Mouse (Mus musculus) heart, postnatal 25 days (tissue): ENCODE measurements around the gene Fras1. TPM values are rescaled to one million over a fixed set of nuclear protein-coding genes. Genes with fewer than 3 reads are reported as not detected.

Experiments
- DNase-seq: peaks from one replicate; pipeline ENCODE4 v3.0.0; 2022; ENCODE audit warnings: low spot score
- intact Hi-C: fragments of 180-260 bp; cut with DNase I; formaldehyde crosslinking; loops from one replicate; pipeline ENCODE4 v1.15.1; 2025
- total RNA-seq, 2 experiments: library from RNA; stranded (reverse); gene quantifications; 2 replicates each; pipeline ENCODE4 v1.2.3; 2021

Fras1 gene
- total RNA-seq, 2 experiments from 2014 or later, result 2.5 to 4.0 TPM

GRCm38 (mm10) chr5:96722690-96723089 lies 348.9 kb downstream of the Fras1 start:
- no peak for DNase-seq
- intact Hi-C loops, result no loop called here

DNA sequence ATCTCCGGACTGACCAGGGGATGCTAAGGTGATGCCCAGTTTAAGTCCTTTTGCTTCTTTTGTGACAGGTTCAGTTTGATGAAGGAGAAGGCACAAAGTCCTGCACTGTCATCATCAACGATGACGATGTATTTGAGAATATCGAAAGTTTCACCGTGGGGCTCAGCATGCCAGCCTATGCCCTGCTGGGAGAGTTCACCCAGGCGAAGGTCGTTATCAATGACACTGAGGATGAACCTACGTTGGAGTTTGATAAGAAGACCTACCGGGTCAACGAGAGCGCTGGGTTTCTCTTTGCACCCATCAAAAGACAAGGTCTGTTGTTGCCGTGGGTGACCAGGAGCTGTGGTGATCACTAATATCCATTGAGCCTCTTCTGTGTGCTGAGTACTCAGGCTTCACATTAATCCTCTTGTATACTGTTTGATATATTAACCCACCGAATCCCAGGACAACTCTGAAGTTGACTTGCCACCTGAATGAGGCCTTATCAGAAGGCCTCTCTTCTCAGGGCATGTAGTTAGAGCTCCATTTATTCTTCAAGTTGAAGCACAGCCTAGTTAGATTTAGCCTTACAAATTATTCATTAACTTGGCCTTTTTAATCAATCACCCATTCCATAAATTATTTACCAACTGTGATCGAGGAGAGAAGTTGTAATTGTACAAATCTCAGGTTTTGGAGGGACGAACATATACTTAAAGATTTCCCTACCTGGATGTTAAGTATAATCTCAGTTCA lies 365.6 kb downstream of the Fras1 start:
- intact Hi-C loops, result no loop called here
- no peak for DNase-seq

- intact Hi-C loops, result no loop called here
- no peak for DNase-seq
Observed at GRCm38 (mm10) chr5:96747195-96747984, 373.6 kb downstream of the Fras1 start.

DNA sequence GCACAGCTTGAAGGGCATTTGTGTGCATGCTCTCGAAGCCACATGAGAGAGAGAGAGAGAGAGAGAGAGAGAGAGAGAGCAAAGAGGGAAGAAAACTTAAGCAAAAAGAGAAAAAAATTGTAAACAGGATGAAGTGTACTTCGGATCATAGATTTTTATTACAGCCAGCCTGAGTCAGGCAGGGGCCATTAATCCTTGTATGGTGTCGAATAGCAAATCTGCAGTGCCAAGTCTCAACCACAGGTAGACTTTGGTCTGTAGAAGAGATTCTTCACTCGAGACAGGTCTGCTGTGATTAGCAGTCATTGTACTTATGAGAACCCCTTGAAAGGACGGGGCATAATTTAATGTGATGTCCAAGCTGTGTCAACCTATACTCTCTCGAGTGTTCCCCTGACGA lies 383.9 kb downstream of the Fras1 start:
- DNase-seq, result no peak
- intact Hi-C loops, result no loop called here

DNA sequence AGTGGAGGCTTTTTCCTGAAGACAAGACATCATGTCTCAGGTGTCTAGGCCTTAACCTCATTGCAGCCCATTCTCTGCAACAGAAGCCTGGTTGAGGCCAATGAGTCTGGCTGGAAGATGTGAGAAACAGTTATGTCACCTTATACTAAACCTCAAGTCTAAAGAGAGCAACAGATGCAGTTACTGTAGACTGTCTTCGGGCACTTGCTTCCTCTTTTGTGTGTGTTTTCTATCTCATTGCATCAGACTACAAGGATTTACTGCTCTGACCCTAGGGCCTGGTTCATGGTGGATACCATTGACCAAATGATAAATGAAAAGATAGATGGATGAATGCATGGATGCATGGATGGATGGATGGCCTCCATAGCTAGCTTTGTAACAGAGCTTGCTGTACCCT lies 388.3 kb downstream of the Fras1 start:
- intact Hi-C loops, result no loop called here
- DNase-seq, result no peak

GRCm38 (mm10) chr5:96768846-96769471 lies 395.2 kb downstream of the Fras1 start:
- no peak for DNase-seq
- intact Hi-C loops, result loop anchor here (2.0 kb wide), 2 partner anchors 434 to 502 kb away; no protein-coding TSS in a partner anchor

DNA sequence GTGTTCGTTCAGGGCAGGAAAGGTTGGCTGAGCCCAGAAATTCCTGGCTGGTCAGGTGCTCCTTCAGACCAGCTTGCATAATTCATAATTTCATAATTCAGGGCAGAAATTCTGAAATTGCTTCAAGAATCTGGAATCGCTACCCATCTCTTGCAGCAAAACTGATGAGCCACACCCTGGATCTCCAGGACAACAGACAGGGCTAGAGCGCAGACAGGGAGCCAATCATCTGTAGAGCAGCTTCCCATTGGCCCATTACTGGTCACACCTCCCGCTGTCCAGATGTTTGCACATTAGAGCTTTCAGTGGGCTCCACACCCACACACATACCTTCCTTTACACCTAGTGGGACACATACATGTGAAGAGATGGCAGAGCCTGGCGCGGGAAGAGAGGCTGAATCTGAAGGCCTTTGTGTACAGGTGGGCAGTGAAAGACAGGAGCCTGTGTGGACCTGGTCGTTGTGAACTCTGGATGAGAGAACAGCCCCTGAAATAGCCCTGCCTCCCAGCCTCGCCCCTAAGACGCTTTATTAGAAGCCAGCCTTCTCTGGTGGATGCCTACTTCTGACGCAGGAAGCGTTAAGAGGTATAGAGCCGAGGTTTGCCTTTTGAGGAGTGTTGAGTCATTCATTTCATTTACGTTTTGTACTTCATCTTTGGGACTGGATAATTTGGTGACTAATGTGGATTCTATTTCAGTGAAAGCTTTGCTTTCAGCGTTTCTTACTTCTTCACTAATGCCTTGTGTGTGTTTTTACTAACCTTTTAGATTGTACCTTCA lies 409.9 kb downstream of the Fras1 start:
- DNase-seq, result no peak
- intact Hi-C loops, result no loop called here

GRCm38 (mm10) chr5:96785096-96785495 lies 411.3 kb downstream of the Fras1 start:
- intact Hi-C loops, result no loop called here
- DNase-seq, result no peak

GRCm38 (mm10) chr5:96792422-96792821 lies 418.7 kb downstream of the Fras1 start:
- DNase-seq, result peak; percentile 22
- intact Hi-C loops, result loop anchor here (5.0 kb wide), 1 partner anchor 120 kb away; no protein-coding TSS in a partner anchor

GRCm38 (mm10) chr5:96792936-96793718 lies 419.4 kb downstream of the Fras1 start, which contains the start of gene Anxa3:
Gene Anxa3 (plus strand): TSS chr5:96793339.
- peak; percentile 61 for DNase-seq
- intact Hi-C loops, result loop anchor here (5.0 kb wide), 1 partner anchor 119 kb away; no protein-coding TSS in a partner anchor

- no peak for DNase-seq
Observed at GRCm38 (mm10) chr5:96793953-96794635, 420.3 kb downstream of the Fras1 start.

DNA sequence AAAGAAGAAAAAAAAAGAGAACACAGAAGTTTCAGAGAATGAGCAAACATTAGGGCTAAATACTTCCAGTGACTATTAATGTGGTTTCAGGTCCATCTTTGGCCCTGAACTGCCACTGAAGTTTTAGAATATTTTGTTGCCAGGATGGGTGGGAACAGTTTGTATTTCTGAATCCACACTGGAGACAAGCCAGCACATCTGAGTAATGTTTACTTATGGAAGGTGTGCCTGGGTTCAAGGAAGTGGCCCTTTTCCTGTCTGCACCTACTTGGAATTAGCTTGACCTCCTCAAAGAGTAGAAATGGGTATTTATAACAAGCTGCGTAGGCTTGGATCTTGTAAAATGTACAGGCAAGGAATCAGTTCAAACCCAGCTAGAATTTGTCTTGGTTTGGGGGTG lies 422.0 kb downstream of the Fras1 start:
- no peak for DNase-seq

More at GRCm38 (mm10) chr5:96793953-96794635, 420.3 kb downstream of the Fras1 start:
- intact Hi-C loops, result loop anchor here (5.0 kb wide), 1 partner anchor 118 kb away; no protein-coding TSS in a partner anchor

DNA sequence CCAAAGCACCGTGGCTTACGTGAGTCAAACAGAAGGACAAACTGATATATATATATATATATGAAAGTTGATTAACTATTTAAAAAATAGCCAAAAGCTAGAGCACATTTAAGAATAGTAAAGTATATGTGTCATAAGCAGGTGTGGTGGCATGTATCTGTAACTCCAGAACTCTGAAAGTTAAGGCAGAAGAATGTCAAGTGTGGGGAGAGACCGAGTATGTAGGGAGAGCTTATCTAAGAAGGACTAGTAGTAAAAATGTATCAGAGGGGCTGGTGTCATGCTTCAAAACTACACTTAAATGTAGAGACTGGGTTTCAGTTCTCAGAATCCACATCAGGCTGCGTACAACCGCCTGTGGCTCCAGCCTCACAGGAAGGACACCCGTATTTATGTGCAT lies 423.7 kb downstream of the Fras1 start:
- no peak for DNase-seq
- intact Hi-C loops, result no loop called here

More for the DNA sequence above, 422.0 kb downstream of the Fras1 start:
- intact Hi-C loops, result no loop called here

DNA sequence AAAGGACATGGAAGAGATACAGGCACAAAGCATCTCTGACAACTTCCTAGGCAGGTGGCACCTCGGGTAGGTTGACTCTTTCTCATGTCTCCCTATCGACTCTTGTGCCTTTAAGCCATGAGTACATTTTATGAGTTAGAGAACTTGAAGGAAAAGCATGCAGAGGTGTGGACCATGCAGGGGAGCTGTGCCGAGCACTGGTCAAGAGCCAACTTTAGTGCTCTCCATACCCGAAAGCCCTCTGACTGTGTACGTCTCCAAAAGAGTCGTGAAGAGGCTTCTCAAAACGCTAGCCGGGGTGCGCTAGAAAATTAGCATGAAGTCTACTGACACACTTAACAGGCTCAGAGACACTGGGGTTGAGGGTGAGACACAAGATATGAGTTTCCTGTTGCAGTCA lies 425.4 kb downstream of the Fras1 start:
- no peak for DNase-seq
- intact Hi-C loops, result no loop called here

DNA sequence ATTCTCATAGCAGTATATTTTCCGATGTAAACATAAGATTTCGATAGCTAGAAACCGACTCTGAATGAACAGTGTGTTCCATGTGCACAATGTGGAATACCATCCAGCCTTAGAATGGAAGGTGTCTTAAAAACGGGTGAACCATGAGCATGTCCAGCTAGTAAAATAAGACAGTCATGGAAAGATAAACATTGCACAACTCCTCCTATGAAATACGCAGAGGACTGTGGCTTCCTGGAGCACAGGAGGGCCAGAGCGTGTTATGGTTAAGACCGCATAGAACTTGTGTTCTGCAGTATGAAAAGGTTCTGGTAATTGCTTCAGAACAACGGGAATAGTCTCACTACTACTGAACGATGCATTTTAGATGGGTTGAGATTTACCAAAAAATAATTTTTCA lies 426.2 kb downstream of the Fras1 start:
- intact Hi-C loops, result no loop called here
- no peak for DNase-seq

DNA sequence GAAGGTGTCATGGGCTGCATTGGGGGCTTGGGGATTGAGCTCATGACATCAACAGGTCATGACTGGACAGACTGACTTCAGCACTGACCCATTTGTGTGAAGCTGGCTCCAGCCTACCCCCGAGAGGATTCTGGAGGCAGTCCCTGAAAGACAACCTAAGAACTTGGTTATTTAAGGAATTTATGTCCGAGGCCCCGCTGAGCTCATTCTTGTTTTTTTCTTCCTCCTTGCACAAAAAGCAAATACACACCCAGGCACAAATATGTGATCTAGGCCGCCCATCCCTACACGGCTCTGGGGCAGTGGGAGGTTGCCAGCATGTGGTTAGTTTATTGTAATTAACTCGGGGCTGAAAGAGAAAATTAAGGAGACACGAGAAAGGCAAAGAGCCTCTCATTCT lies 428.4 kb downstream of the Fras1 start:
- DNase-seq, result peak; percentile 23
- intact Hi-C loops, result no loop called here

DNA sequence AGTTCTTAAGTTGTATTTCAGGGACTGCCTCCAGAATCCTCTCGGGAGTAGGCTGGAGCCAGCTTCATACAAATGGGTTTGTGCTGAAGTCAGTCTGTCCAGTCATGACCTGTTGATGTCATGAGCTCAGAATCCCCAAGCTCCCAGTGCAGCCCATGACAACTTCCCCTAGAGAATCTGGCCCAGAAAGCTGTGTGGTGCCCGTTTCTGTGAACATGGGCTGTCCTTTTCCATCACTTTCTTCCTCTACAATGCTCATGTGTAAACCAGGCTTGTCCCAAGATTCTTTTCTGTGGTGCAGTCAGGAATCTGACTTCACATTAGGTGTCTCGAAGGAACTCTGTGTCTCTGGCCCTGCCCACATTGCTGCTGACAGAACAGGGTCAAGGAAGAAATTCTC lies 429.3 kb downstream of the Fras1 start:
- intact Hi-C loops, result no loop called here
- peak; percentile 61 for DNase-seq

- peak; percentile 21 for DNase-seq
- intact Hi-C loops, result no loop called here
Observed at GRCm38 (mm10) chr5:96804304-96804703, 430.5 kb downstream of the Fras1 start.
